Mouse (Mus musculus) embryonic facial prominence, embryonic 14.5 days (tissue): ENCODE measurements around the gene Spag6. TPM values are rescaled to one million over a fixed set of nuclear protein-coding genes. Genes with fewer than 3 reads are reported as not detected.

Source experiments
- ATAC-seq: fragments of 200-750 bp; cut with Nextera tagmentation; 2 replicates; pipeline ENCODE4 v1.8.0; 2017; ENCODE audit warnings: low read depth, moderate number of reproducible peaks, moderate TSS enrichment
- DNase-seq: peaks from one replicate; pipeline ENCODE4 v3.0.0-alpha.2; 2015; ENCODE audit warnings: low spot score
- H3K27ac ChIP-seq: fragments of 300-500 bp; sonication (generic); replicated peaks from 2 replicates; pipeline ENCODE4 v1.5.1; 2014; ENCODE audit warnings: low read depth, mild to moderate bottlenecking, low read length, moderate library complexity
- H3K27me3 ChIP-seq: fragments of 300-500 bp; sonication (generic); replicated peaks from 2 replicates; pipeline ENCODE4 v1.6.1; 2014; ENCODE audit warnings: low read length; ENCODE audit not compliant: control insufficient read depth, insufficient read depth
- H3K36me3 ChIP-seq: fragments of 300-500 bp; sonication (generic); 2 replicates; pipeline ENCODE4 v1.6.1; 2014; ENCODE audit warnings: low read length, mixed read lengths; ENCODE audit not compliant: control insufficient read depth, insufficient read depth
- H3K4me1 ChIP-seq: fragments of 300-500 bp; sonication (generic); 2 replicates; pipeline ENCODE4 v1.6.1; 2014; ENCODE audit warnings: antibody characterized with exemption, low read length; ENCODE audit not compliant: control insufficient read depth, insufficient read depth
- H3K4me2 ChIP-seq: fragments of 300-500 bp; sonication (generic); 2 replicates; pipeline ENCODE4 v1.6.1; 2014; ENCODE audit warnings: low read depth, mild to moderate bottlenecking, low read length, moderate library complexity, mixed read lengths
- H3K4me3 ChIP-seq: fragments of 300-500 bp; sonication (generic); 2 replicates; pipeline ENCODE4 v1.5.1; 2014; ENCODE audit warnings: low read depth, mild to moderate bottlenecking, low read length
- H3K9ac ChIP-seq: fragments of 300-500 bp; sonication (generic); 2 replicates; pipeline ENCODE4 v1.6.1; 2014; ENCODE audit warnings: low read depth, mild to moderate bottlenecking, low read length, moderate library complexity, mixed read lengths
- H3K9me3 ChIP-seq: fragments of 300-500 bp; sonication (generic); 2 replicates; pipeline ENCODE4 v1.6.1; 2016; ENCODE audit warnings: low read length; ENCODE audit not compliant: control insufficient read depth
- WGBS: fragments of 180-500 bp; shearing (Covaris S2); extraction: QIAGEN DNeasy Blood & Tissue Kit; methylation state at CpG from one replicate; pipeline ENCODE4 v1.1.7; 2014; 5-methylcytosine and 5-hydroxymethylcytosine counted together
- polyA plus RNA-seq: library from polyadenylated mRNA; unstranded; fragments of >200 nt; fragmentation: Nextera tagmentation; extraction: Ambion mirVana; gene quantifications from 2 replicates; pipeline ENCODE4 v1.2.1, GENCODE M21; 2014

The Spag6 gene
- polyA plus RNA-seq, 1 experiment from 2014 or later = 0.21 TPM

DNA sequence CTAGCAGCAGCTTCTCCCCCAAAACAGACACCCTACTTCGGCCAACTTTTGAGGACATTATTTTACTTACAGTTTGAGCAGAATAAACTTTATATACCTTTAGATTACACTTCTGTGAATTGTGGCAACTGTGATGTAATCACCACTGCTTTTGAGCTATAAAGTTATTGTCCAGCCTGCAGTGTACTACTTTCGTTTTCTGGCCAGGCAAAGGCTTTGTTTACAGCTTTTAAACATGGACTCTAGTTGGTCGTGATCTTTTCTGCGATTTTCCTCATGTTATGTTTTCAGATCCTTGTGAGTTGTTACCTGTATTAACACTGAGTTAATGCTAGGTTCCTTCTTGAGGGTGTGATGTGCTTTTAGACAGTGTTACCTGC, 72.6 kb downstream of the Spag6 start:
- WGBS = 40% methylated on average over 4 of the region's 4 CpGs
- ATAC-seq = peak; percentile 5; the same call in 1 of the 2 replicates
- H3K9ac ChIP-seq = peak overlapping the region; percentile 95

GRCm38 (mm10) chr2:18766821-18767541, 73.1 kb downstream of the Spag6 start:
- WGBS = 1% methylated on average over 39 of the region's 56 CpGs
- H3K27ac ChIP-seq = peak overlapping the region; percentile 93
- ATAC-seq = peak; percentile 93
- no peaks in the 10 kb centered on the region; the same call in 1 of the 2 replicates for H3K9me3 ChIP-seq
- H3K4me2 ChIP-seq = peak overlapping the region; percentile 56
- peak overlapping the region; percentile 74 for H3K4me3 ChIP-seq
- peak overlapping the region; percentile 95 for H3K9ac ChIP-seq
- H3K27me3 ChIP-seq = no peaks in the 10 kb centered on the region
- no peaks in the 10 kb centered on the region for H3K36me3 ChIP-seq
- peak; percentile 95 for DNase-seq
- no peaks in the 10 kb centered on the region for H3K4me1 ChIP-seq

More for the DNA sequence above, 72.6 kb downstream of the Spag6 start:
- no peak for DNase-seq
- Histone ChIP-seq H3K27me3 (no peaks in the 10 kb centered on the region), H3K4me3 (peak overlapping the region; percentile 74), H3K36me3 (no peaks in the 10 kb centered on the region), H3K4me1 (no peaks in the 10 kb centered on the region), H3K27ac (peak overlapping the region; percentile 93), H3K4me2 (peak overlapping the region; percentile 56), H3K9me3 (no peaks in the 10 kb centered on the region; the same call in 1 of the 2 replicates)

GRCm38 (mm10) chr2:18768414-18768813, 74.6 kb downstream of the Spag6 start:
- no peak for DNase-seq
- Histone ChIP-seq H3K27me3 (no peaks in the 10 kb centered on the region), H3K4me2 (no peak overlapping the region), H3K36me3 (no peaks in the 10 kb centered on the region), H3K27ac (no peak overlapping the region), H3K9ac (no peak overlapping the region), H3K4me3 (no peak overlapping the region), H3K9me3 (no peaks in the 10 kb centered on the region; the same call in 1 of the 2 replicates), H3K4me1 (no peaks in the 10 kb centered on the region)
- WGBS = 93% methylated on average over 2 of the region's 2 CpGs
- ATAC-seq = no peak

- H3K4me1 ChIP-seq = no peaks in the 10 kb centered on the region
- no peaks in the 10 kb centered on the region; the same call in 1 of the 2 replicates for H3K9me3 ChIP-seq
- WGBS = 78% methylated on average over 8 of the region's 8 CpGs
- no peak overlapping the region for H3K9ac ChIP-seq
- no peaks in the 10 kb centered on the region for H3K36me3 ChIP-seq
- no peak for DNase-seq
- H3K4me3 ChIP-seq = no peak overlapping the region
- H3K27me3 ChIP-seq = no peaks in the 10 kb centered on the region
- ATAC-seq = no peak
- H3K4me2 ChIP-seq = no peak overlapping the region
- no peak overlapping the region for H3K27ac ChIP-seq
These were observed 78.6 kb downstream of the Spag6 start for GRCm38 (mm10) chr2:18772413-18772812.

DNA sequence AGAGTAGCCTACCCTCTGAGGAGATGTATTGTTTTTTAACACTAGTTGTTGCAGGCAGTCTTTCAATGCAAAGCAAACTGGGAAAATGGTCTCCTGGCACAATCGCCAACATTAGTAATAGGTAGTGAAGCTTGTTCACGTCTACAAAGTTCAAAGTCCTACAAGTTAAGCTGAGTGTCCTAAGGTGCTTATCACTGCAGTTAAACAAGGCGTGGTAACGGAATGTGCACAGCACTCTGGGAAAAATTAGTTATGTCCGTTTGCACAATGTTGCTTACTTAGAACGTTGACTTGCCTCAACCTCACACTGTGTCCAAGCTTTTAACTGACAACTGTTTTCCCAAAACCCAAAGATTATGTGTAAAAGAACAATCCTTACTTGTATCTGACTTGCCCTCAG, 80.5 kb downstream of the Spag6 start:
- Histone ChIP-seq H3K27me3 (no peaks in the 10 kb centered on the region), H3K36me3 (no peaks in the 10 kb centered on the region), H3K4me3 (no peak overlapping the region), H3K27ac (no peak overlapping the region), H3K9me3 (no peaks in the 10 kb centered on the region; the same call in 1 of the 2 replicates), H3K4me2 (no peak overlapping the region), H3K9ac (no peak overlapping the region), H3K4me1 (no peaks in the 10 kb centered on the region; the same call in 1 of the 2 replicates)
- ATAC-seq = no peak
- WGBS = 84% methylated on average over 6 of the region's 6 CpGs
- DNase-seq = no peak

DNA sequence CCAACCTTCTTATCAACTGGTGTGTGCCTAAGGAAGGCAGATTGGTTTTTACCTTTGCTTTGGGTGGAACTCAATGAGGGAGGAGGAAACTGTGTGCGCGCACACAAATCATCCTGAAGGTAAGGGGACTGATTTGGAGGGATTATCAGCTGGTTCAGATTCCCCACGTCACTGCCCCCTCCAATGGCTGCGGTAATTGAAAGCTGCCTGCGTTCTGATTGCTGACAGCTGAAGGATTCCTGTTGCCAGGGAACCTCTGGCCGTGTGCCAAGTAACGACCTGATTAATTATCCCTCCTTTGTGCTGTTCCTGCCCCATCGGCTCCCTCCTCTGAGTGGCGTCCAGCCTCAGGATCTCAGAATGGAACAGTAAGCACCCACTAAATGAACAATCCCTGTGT, 84.4 kb downstream of the Spag6 start:
- DNase-seq (peak; percentile 75), ATAC-seq (peak; percentile 77)
- 9% methylated on average over 9 of the region's 9 CpGs for WGBS
- Histone ChIP-seq H3K27me3 (no peaks in the 10 kb centered on the region), H3K9ac (no peak overlapping the region), H3K4me2 (peak overlapping the region; percentile 8; the same call in 1 of the 2 replicates), H3K9me3 (no peaks in the 10 kb centered on the region), H3K27ac (no peak overlapping the region), H3K4me3 (no peak overlapping the region), H3K4me1 (no peaks in the 10 kb centered on the region; the same call in 1 of the 2 replicates), H3K36me3 (no peaks in the 10 kb centered on the region)

- 58% methylated on average over 3 of the region's 3 CpGs for WGBS
These were observed 86.0 kb downstream of the Spag6 start for GRCm38 (mm10) chr2:18779830-18780229.

DNA sequence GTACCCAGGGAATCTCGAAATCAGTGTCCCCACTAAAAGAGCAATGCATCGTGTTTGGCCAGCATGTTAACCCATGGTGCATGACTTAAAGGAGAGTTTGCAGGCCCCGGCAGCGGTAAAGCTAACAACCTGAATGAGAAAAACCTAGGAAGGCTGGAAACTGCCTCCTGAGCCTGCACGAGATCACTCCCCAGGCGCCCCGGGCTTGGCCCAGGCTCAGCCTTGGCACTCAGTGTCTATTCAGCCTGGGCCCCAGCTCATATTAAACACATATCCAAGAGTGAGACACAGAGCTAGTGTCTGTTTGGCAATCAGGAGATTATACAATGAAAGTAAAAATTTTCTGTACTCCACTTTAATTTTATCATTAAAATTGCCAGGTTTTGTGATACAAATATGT, 87.5 kb downstream of the Spag6 start:
- H3K4me2 ChIP-seq = no peak overlapping the region
- DNase-seq (no peak), ATAC-seq (no peak)
- H3K9me3 ChIP-seq = no peaks in the 10 kb centered on the region
- H3K4me1 ChIP-seq = no peaks in the 10 kb centered on the region; the same call in 1 of the 2 replicates
- 83% methylated on average over 7 of the region's 7 CpGs for WGBS
- no peak overlapping the region for H3K9ac ChIP-seq
- H3K4me3 ChIP-seq = no peak overlapping the region
- H3K27me3 ChIP-seq = no peaks in the 10 kb centered on the region
- no peak overlapping the region for H3K27ac ChIP-seq
- no peaks in the 10 kb centered on the region for H3K36me3 ChIP-seq

More at GRCm38 (mm10) chr2:18779830-18780229, 86.0 kb downstream of the Spag6 start:
- ATAC-seq = no peak
- H3K4me1 ChIP-seq = no peaks in the 10 kb centered on the region; the same call in 1 of the 2 replicates
- no peaks in the 10 kb centered on the region for H3K36me3 ChIP-seq
- no peak for DNase-seq
- H3K9ac ChIP-seq = no peak overlapping the region
- H3K4me2 ChIP-seq = no peak overlapping the region
- H3K9me3 ChIP-seq = no peaks in the 10 kb centered on the region
- H3K27me3 ChIP-seq = no peaks in the 10 kb centered on the region
- no peak overlapping the region for H3K27ac ChIP-seq
- H3K4me3 ChIP-seq = no peak overlapping the region

- WGBS = 69% methylated on average over 4 of the region's 4 CpGs
- no peaks in the 10 kb centered on the region for H3K4me1 ChIP-seq
- no peak overlapping the region for H3K4me2 ChIP-seq
These were observed 100.4 kb downstream of the Spag6 start for GRCm38 (mm10) chr2:18794261-18794660.

More at GRCm38 (mm10) chr2:18794261-18794660, 100.4 kb downstream of the Spag6 start:
- no peaks in the 10 kb centered on the region for H3K9me3 ChIP-seq
- no peaks in the 10 kb centered on the region for H3K36me3 ChIP-seq
- no peak overlapping the region for H3K9ac ChIP-seq
- peaks cover 20% of the 10 kb centered on the region for H3K27me3 ChIP-seq
- DNase-seq = no peak
- H3K4me3 ChIP-seq = no peak overlapping the region
- H3K27ac ChIP-seq = no peak overlapping the region
- ATAC-seq = no peak
